Mouse (Mus musculus): ENCODE measurements at regions not wholly inside any gene's neighbourhood (a gene's known extent, or its start where the extent isn't known, plus 50 kb on each side); places are given as distances from the start of the nearest gene placed in this dataset.
A peak's percentile ranks its signal among the peaks of the same experiment; 100 is the strongest.

GRCm38 (mm10) chr1:138343451-138343850, 69.9 kb downstream of the Atp6v1g3 start:
- ATAC-seq: no peak

- ATAC-seq: no peak
These were observed 71.4 kb downstream of the Atp6v1g3 start for GRCm38 (mm10) chr1:138344920-138345319.

- ATAC-seq: no peak
These were observed 72.5 kb downstream of the Atp6v1g3 start for GRCm38 (mm10) chr1:138345992-138346391.

GRCm38 (mm10) chr1:138346904-138347303, 73.4 kb downstream of the Atp6v1g3 start:
- ATAC-seq: no peak

GRCm38 (mm10) chr1:138348447-138348846, 74.9 kb downstream of the Atp6v1g3 start:
- peak; percentile 96 for ATAC-seq

GRCm38 (mm10) chr1:138349099-138349498, 75.6 kb downstream of the Atp6v1g3 start:
- no peak for ATAC-seq

- ATAC-seq: no peak
These were observed 82.9 kb downstream of the Atp6v1g3 start for GRCm38 (mm10) chr1:138356407-138356806.

GRCm38 (mm10) chr1:138362684-138363472, 89.3 kb downstream of the Atp6v1g3 start:
- ATAC-seq: no peak

GRCm38 (mm10) chr1:138369953-138370482, 96.5 kb downstream of the Atp6v1g3 start:
- ATAC-seq: no peak

- ATAC-seq: no peak
These were observed 97.9 kb downstream of the Atp6v1g3 start for GRCm38 (mm10) chr1:138371474-138371873.

GRCm38 (mm10) chr1:138384146-138384545, 110.6 kb downstream of the Atp6v1g3 start:
- no peak for ATAC-seq

GRCm38 (mm10) chr1:138385156-138385841, 111.8 kb downstream of the Atp6v1g3 start:
- no peak for ATAC-seq

GRCm38 (mm10) chr1:138386001-138386400, 112.5 kb downstream of the Atp6v1g3 start:
- ATAC-seq: no peak

- no peak for ATAC-seq
These were observed 115.1 kb downstream of the Atp6v1g3 start for GRCm38 (mm10) chr1:138388634-138389033.

- no peak for ATAC-seq
These were observed 116.1 kb downstream of the Atp6v1g3 start for GRCm38 (mm10) chr1:138389676-138390075.

GRCm38 (mm10) chr1:138418610-138419009, 145.1 kb downstream of the Atp6v1g3 start:
- no peak for ATAC-seq

GRCm38 (mm10) chr1:138427416-138427815, 153.9 kb downstream of the Atp6v1g3 start:
- no peak for ATAC-seq
